Mouse (Mus musculus) heart, embryonic 16.5 days (tissue): ENCODE results near the gene Dnajc15. TPM values are rescaled to one million over a fixed set of nuclear protein-coding genes. Genes with fewer than 3 reads are reported as not detected.

ENCODE experiments used
- ATAC-seq: fragments of 200-750 bp; cut with Nextera tagmentation; replicated peaks from 2 replicates; pipeline ENCODE4 v1.8.0; 2017; ENCODE audit warnings: moderate number of reproducible peaks; ENCODE audit not compliant: insufficient read depth, low FRiP score; ENCODE audit errors: extremely low read depth
- H3K27ac ChIP-seq: fragments of 300-500 bp; sonication (generic); 2 replicates; pipeline ENCODE4 v1.5.1; 2014; ENCODE audit warnings: mild to moderate bottlenecking, low read length, control low read depth, moderate library complexity
- H3K27me3 ChIP-seq: fragments of 300-500 bp; sonication (generic); 2 replicates; pipeline ENCODE4 v1.6.1; 2014; ENCODE audit warnings: low read length, mixed read lengths; ENCODE audit not compliant: control insufficient read depth, insufficient read depth
- H3K36me3 ChIP-seq: fragments of 300-500 bp; sonication (generic); 2 replicates; pipeline ENCODE4 v1.6.1; 2014; ENCODE audit not compliant: control insufficient read depth, insufficient read depth
- H3K4me1 ChIP-seq: fragments of 300-500 bp; sonication (generic); 2 replicates; pipeline ENCODE4 v1.6.1; 2014; ENCODE audit warnings: low read length, mixed read lengths; ENCODE audit not compliant: control insufficient read depth, insufficient read depth
- H3K4me2 ChIP-seq: fragments of 300-500 bp; sonication (generic); 2 replicates; pipeline ENCODE4 v1.6.1; 2014; ENCODE audit warnings: low read depth, mild to moderate bottlenecking, control low read depth, low read length
- H3K4me3 ChIP-seq: fragments of 300-500 bp; sonication (generic); 2 replicates; pipeline ENCODE4 v1.5.1; 2014; ENCODE audit warnings: mild to moderate bottlenecking, control low read depth, low read length
- H3K9ac ChIP-seq: fragments of 300-500 bp; sonication (generic); 2 replicates; pipeline ENCODE4 v1.6.1; 2014; ENCODE audit warnings: low read length, control low read depth
- H3K9me3 ChIP-seq: fragments of 300-500 bp; sonication (generic); replicated peaks from 2 replicates; pipeline ENCODE4 v1.6.1; 2016; ENCODE audit warnings: low read length; ENCODE audit not compliant: control insufficient read depth
- WGBS: fragments of 180-500 bp; shearing (Covaris S2); extraction: QIAGEN DNeasy Blood & Tissue Kit; methylation state at CpG from one replicate; pipeline ENCODE4 v1.1.7; 2014; 5-methylcytosine and 5-hydroxymethylcytosine counted together
- polyA plus RNA-seq: library from polyadenylated mRNA; unstranded; fragments of >200 nt; fragmentation: Nextera tagmentation; extraction: Ambion mirVana; gene quantifications from 2 replicates; pipeline ENCODE4 v1.2.1, GENCODE M21; 2015

Gene Dnajc15
- 157 and 166 TPM in 2 replicates for polyA plus RNA-seq

GRCm38 (mm10) chr14:77874304-77875241 lies at the start of gene Dnajc15:
Gene Dnajc15 (minus strand): TSS chr14:77875125.
- peak within 1 kb of the TSS; percentile 62; the same call in 1 of the 2 replicates for H3K27ac ChIP-seq
- peak within 1 kb of the TSS; percentile 96 for H3K9ac ChIP-seq
- peak within 1 kb of the TSS; percentile 65 for H3K4me2 ChIP-seq
- peak within 1 kb of the TSS; percentile 99 for H3K4me3 ChIP-seq
- H3K4me1 ChIP-seq: peaks cover 8% of the 10 kb centered on the region; the same call in 1 of the 2 replicates
- ATAC-seq: peak; percentile 88
- peaks cover 3% of the 10 kb centered on the region; the same call in 1 of the 2 replicates for H3K36me3 ChIP-seq
- WGBS: 1% methylated on average over 44 of the region's 44 CpGs
- H3K9me3 ChIP-seq: no peaks in the 10 kb centered on the region
- no peaks in the 10 kb centered on the region for H3K27me3 ChIP-seq

DNA sequence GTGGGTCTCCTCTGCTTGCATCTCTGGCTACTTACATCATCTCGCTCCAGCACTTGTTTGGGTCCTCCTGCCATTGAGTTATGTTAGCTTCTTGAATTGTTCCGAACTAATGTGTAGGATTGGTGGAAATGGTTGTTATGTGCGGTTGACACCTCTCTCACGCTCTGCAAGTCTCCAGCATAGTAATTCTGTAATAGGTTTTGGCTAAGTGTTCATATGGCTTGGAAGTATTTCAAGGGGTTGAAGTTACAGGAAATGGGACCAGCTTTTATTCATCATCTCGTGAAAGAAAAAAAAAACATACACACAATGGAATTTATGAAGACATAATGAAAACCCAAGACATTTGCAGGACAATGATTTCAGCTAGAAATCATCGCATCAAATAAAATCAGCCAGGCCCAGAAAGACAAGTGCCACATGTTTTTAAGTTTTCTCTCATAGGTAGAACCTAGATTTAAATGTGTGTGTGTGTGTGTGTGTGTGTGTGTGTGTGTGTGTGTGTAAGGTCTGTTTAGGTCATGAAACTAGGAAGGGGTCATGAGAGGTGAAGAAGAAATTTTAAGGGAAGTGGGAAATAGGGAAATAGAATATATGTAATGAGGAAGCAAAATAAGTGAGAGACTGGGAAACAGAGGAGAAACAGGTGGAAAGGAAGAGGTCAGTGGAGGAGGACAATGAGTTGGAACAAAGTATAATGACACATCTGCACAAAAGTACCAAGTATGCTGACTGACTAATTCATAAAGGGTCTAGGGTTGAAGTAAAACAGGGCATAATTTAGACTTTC lies 48.3 kb upstream of the Dnajc15 start:
- Histone ChIP-seq H3K36me3 (no peaks in the 10 kb centered on the region), H3K4me2 (no peak overlapping the region), H3K27me3 (no peaks in the 10 kb centered on the region), H3K4me3 (no peak overlapping the region), H3K4me1 (peaks cover 4% of the 10 kb centered on the region), H3K27ac (no peak overlapping the region), H3K9ac (no peak overlapping the region), H3K9me3 (no peaks in the 10 kb centered on the region)
- 61% methylated on average over 6 of the region's 6 CpGs for WGBS
- ATAC-seq: no peak

- Histone ChIP-seq H3K27ac (no peak overlapping the region), H3K36me3 (no peaks in the 10 kb centered on the region), H3K27me3 (no peaks in the 10 kb centered on the region), H3K4me3 (no peak overlapping the region), H3K4me2 (no peak overlapping the region), H3K9me3 (no peaks in the 10 kb centered on the region), H3K4me1 (peaks cover 4% of the 10 kb centered on the region), H3K9ac (no peak overlapping the region)
- 90% methylated on average over 8 of the region's 8 CpGs for WGBS
- no peak for ATAC-seq
Measured at GRCm38 (mm10) chr14:77921641-77922040, 46.7 kb upstream of the Dnajc15 start.

DNA sequence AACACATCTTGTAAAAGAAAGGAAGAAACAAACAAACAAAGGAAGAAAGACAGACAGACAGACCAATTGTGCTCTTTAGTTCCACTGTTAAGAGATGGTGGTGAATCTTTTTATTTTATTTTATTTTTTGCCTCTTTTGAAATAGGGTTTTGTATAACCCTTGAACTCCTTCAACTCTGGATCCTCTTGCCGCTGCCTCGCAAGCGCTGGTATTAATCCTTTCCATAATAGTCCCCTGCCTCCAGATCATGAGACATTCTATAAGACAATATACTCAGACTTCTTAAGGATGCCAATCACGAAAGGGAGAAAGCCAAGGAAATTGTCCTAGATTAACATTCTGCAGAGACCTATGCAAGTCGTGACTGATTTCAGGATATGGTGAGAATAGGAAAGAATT lies 40.9 kb upstream of the Dnajc15 start:
- ATAC-seq: no peak
- H3K4me1 ChIP-seq: no peaks in the 10 kb centered on the region
- peaks cover 3% of the 10 kb centered on the region; the same call in 1 of the 2 replicates for H3K9me3 ChIP-seq
- H3K4me2 ChIP-seq: no peak overlapping the region
- H3K27ac ChIP-seq: no peak overlapping the region
- no peak overlapping the region for H3K4me3 ChIP-seq
- no peaks in the 10 kb centered on the region for H3K36me3 ChIP-seq
- 90% methylated on average over 5 of the region's 5 CpGs for WGBS
- H3K27me3 ChIP-seq: no peaks in the 10 kb centered on the region
- no peak overlapping the region for H3K9ac ChIP-seq

GRCm38 (mm10) chr14:77906586-77906985 lies 31.7 kb upstream of the Dnajc15 start:
- no peak for ATAC-seq
- 86% methylated on average over 5 of the region's 5 CpGs for WGBS
- H3K27ac ChIP-seq: no peak overlapping the region

DNA sequence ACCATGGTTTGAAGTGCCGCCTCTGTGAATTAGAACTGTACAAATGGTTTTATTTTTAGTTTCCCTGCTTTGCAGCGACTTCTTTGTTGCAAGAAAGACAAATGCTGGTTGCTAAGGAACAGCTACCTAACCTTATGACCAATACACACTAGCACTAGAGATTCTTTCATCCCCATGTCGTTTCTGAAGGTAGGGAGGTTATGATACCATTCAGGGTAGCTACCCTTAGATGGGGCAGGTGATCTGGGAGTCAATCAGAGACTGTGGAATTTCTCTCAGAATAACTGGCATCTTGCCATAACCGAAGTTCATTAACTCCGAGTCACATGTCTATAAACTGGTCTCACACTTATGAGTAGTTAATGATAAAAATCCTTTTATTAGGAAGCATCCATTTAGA lies 30.5 kb upstream of the Dnajc15 start:
- H3K27ac ChIP-seq: no peak overlapping the region
- H3K27me3 ChIP-seq: no peaks in the 10 kb centered on the region
- peaks cover 4% of the 10 kb centered on the region for H3K4me1 ChIP-seq
- no peak overlapping the region for H3K4me3 ChIP-seq
- no peak for ATAC-seq
- no peak overlapping the region for H3K9ac ChIP-seq
- peak overlapping the region; percentile 26 for H3K4me2 ChIP-seq
- no peaks in the 10 kb centered on the region for H3K9me3 ChIP-seq
- 49% methylated on average over 5 of the region's 5 CpGs for WGBS
- no peaks in the 10 kb centered on the region for H3K36me3 ChIP-seq

More at GRCm38 (mm10) chr14:77906586-77906985, 31.7 kb upstream of the Dnajc15 start:
- Histone ChIP-seq H3K4me2 (no peak overlapping the region), H3K9me3 (no peaks in the 10 kb centered on the region), H3K36me3 (no peaks in the 10 kb centered on the region), H3K4me3 (no peak overlapping the region), H3K9ac (no peak overlapping the region), H3K4me1 (peaks cover 4% of the 10 kb centered on the region), H3K27me3 (no peaks in the 10 kb centered on the region)

- ATAC-seq: no peak; the same call in 1 of the 2 replicates
- Histone ChIP-seq H3K27me3 (no peaks in the 10 kb centered on the region), H3K4me2 (peak within 1 kb of the TSS; percentile 55), H3K4me1 (peaks cover 4% of the 10 kb centered on the region), H3K9me3 (0 out of 2 replicates have a peak, but pooled peaks cover 4% of the 10 kb centered on the region), H3K9ac (peak within 1 kb of the TSS; percentile 23; the same call in 1 of the 2 replicates), H3K4me3 (peak within 1 kb of the TSS; percentile 44), H3K27ac (peak within 1 kb of the TSS; percentile 59; the same call in 1 of the 2 replicates), H3K36me3 (no peaks in the 10 kb centered on the region)
- WGBS: 55% methylated on average over 15 of the region's 15 CpGs
Measured at GRCm38 (mm10) chr14:77904171-77904762, 29.3 kb upstream of the Dnajc15 start, which contains the start of gene Epsti1. Gene Epsti1 (plus strand): TSS chr14:77904239.

DNA sequence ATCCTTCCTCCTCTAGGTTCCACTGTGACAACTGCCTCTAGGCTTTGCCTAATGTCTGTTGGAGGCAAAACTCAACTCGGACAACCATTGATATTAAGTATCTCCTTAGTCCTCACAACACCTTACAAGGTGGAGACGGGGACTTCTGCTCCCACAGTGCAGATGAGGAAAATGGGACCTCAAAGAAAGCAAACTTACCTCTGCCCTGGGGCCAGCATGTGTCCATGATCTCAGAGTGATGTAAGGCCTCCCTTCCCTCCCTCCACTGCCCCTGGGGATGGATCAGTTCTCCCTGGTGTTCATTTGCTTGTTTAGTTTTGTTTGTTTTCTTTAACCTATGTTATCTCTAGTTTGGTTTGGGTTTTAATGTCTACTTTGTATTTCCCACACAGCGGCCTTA lies 27.6 kb upstream of the Dnajc15 start:
- Histone ChIP-seq H3K4me3 (no peak overlapping the region), H3K9me3 (0 out of 2 replicates have a peak, but pooled peaks cover 4% of the 10 kb centered on the region), H3K4me1 (peaks cover 4% of the 10 kb centered on the region), H3K4me2 (no peak overlapping the region), H3K27ac (no peak overlapping the region), H3K9ac (no peak overlapping the region), H3K36me3 (no peaks in the 10 kb centered on the region), H3K27me3 (no peaks in the 10 kb centered on the region)
- no peak for ATAC-seq
- 82% methylated on average over 3 of the region's 3 CpGs for WGBS
